Mouse (Mus musculus): Measurements from ENCODE around the gene Aqp7.

GRCm38 (mm10) chr4:41046254-41046795, 1.6 kb downstream of the Aqp7 start:
- TF ChIP-seq GATA1 (IDR thresholded peaks at IDR 0.05; ENCODE audit: borderline replicate concordance, low read length) (no peak), FLI1 (IDR thresholded peaks at IDR 0.05; ENCODE audit: low read length) (no peak)
